Mouse (Mus musculus) hindbrain, embryonic 14.5 days (tissue): ENCODE measurements around the gene Dhrs7. TPM values are rescaled to one million over a fixed set of nuclear protein-coding genes. Genes with fewer than 3 reads are reported as not detected.

ENCODE experiments used
- ATAC-seq: fragments of 200-750 bp; cut with Nextera tagmentation; 2 replicates; pipeline ENCODE4 v1.8.0; 2017; ENCODE audit warnings: moderate number of reproducible peaks, mild to moderate bottlenecking, moderate TSS enrichment, moderate library complexity; ENCODE audit not compliant: low FRiP score
- DNase-seq: peaks from one replicate; pipeline ENCODE4 v3.0.0-alpha.2; 2015; ENCODE audit warnings: low spot score
- H3K27ac ChIP-seq: fragments of 300-500 bp; sonication (generic); 2 replicates; pipeline ENCODE4 v1.5.1; 2014; ENCODE audit warnings: mild to moderate bottlenecking, moderate library complexity
- H3K27me3 ChIP-seq: fragments of 300-500 bp; sonication (generic); 2 replicates; pipeline ENCODE4 v1.6.1; 2014; ENCODE audit warnings: mild to moderate bottlenecking, low read length, mixed read lengths; ENCODE audit not compliant: control insufficient read depth, insufficient read depth
- H3K36me3 ChIP-seq: fragments of 300-500 bp; sonication (generic); replicated peaks from 2 replicates; pipeline ENCODE4 v1.6.1; 2014; ENCODE audit not compliant: control insufficient read depth, insufficient read depth
- H3K4me1 ChIP-seq: fragments of 300-500 bp; sonication (generic); replicated peaks from 2 replicates; pipeline ENCODE4 v1.6.1; 2014; ENCODE audit warnings: antibody characterized with exemption, low read length, mixed read lengths; ENCODE audit not compliant: control insufficient read depth, insufficient read depth
- H3K4me2 ChIP-seq: fragments of 300-500 bp; sonication (generic); replicated peaks from 2 replicates; pipeline ENCODE4 v1.6.1; 2014; ENCODE audit warnings: mild to moderate bottlenecking, moderate library complexity
- H3K4me3 ChIP-seq: fragments of 300-500 bp; sonication (generic); replicated peaks from 2 replicates; pipeline ENCODE4 v1.5.1; 2014; ENCODE audit warnings: mild to moderate bottlenecking, low read length
- H3K9ac ChIP-seq: fragments of 300-500 bp; sonication (generic); 2 replicates; pipeline ENCODE4 v1.6.1; 2014
- H3K9me3 ChIP-seq: fragments of 300-500 bp; sonication (generic); 2 replicates; pipeline ENCODE4 v1.6.1; 2016; ENCODE audit warnings: low read length; ENCODE audit not compliant: control insufficient read depth
- WGBS: fragments of 180-500 bp; shearing (Covaris S2); extraction: QIAGEN DNeasy Blood & Tissue Kit; methylation state at CpG from one replicate; pipeline ENCODE4 v1.1.7; 2014; 5-methylcytosine and 5-hydroxymethylcytosine counted together
- polyA plus RNA-seq: library from polyadenylated mRNA; unstranded; fragments of >200 nt; fragmentation: Nextera tagmentation; extraction: Ambion mirVana; gene quantifications from 2 replicates; pipeline ENCODE4 v1.2.1, GENCODE M21; 2014

Dhrs7 gene
- polyA plus RNA-seq, 1 experiment from 2014 or later: 15.8 TPM

- no peak overlapping the region for H3K27ac ChIP-seq
- ATAC-seq (no peak), DNase-seq (no peak)
- H3K9ac ChIP-seq: no peak overlapping the region
- no peaks in the 10 kb centered on the region for H3K27me3 ChIP-seq
- peaks cover 6% of the 10 kb centered on the region for H3K4me1 ChIP-seq
- WGBS: 56% methylated on average over 10 of the region's 10 CpGs
- H3K9me3 ChIP-seq: no peaks in the 10 kb centered on the region
- H3K36me3 ChIP-seq: no peaks in the 10 kb centered on the region
- H3K4me3 ChIP-seq: no peak overlapping the region
- no peak overlapping the region for H3K4me2 ChIP-seq
These were observed 3.3 kb upstream of the Dhrs7 start for GRCm38 (mm10) chr12:72667868-72668469.

- Histone ChIP-seq H3K4me2 (no peak overlapping the region), H3K9ac (no peak overlapping the region), H3K4me3 (no peak overlapping the region), H3K9me3 (no peaks in the 10 kb centered on the region), H3K27me3 (no peaks in the 10 kb centered on the region), H3K36me3 (no peaks in the 10 kb centered on the region), H3K4me1 (peaks cover 6% of the 10 kb centered on the region), H3K27ac (no peak overlapping the region)
- 82% methylated on average over 5 of the region's 5 CpGs for WGBS
- ATAC-seq (no peak), DNase-seq (no peak)
These were observed 1.3 kb upstream of the Dhrs7 start for GRCm38 (mm10) chr12:72666015-72666414.

GRCm38 (mm10) chr12:72664020-72664734, 532 bp downstream of the Dhrs7 start:
- Histone ChIP-seq H3K4me1 (peaks cover 6% of the 10 kb centered on the region), H3K4me2 (peak overlapping the region; percentile 74), H3K9ac (peak overlapping the region; percentile 60), H3K4me3 (peak overlapping the region; percentile 52), H3K9me3 (no peaks in the 10 kb centered on the region), H3K27me3 (no peaks in the 10 kb centered on the region), H3K36me3 (no peaks in the 10 kb centered on the region), H3K27ac (0 out of 2 replicates have a peak overlapping the region, but pooled peaks have one; percentile 28)
- ATAC-seq (peak; percentile 72; the same call in 1 of the 2 replicates), DNase-seq (peak; percentile 41)
- 6% methylated on average over 28 of the region's 28 CpGs for WGBS

GRCm38 (mm10) chr12:72655775-72656174, 8.9 kb downstream of the Dhrs7 start:
- Histone ChIP-seq H3K36me3 (no peaks in the 10 kb centered on the region), H3K27me3 (no peaks in the 10 kb centered on the region), H3K9me3 (no peaks in the 10 kb centered on the region), H3K9ac (no peak overlapping the region), H3K4me1 (no peaks in the 10 kb centered on the region), H3K4me2 (no peak overlapping the region), H3K4me3 (no peak overlapping the region), H3K27ac (no peak overlapping the region)
- no peak for ATAC-seq
- 94% methylated on average over 16 of the region's 16 CpGs for WGBS
- DNase-seq: no peak

- no peaks in the 10 kb centered on the region for H3K4me1 ChIP-seq
- no peak overlapping the region for H3K4me3 ChIP-seq
- DNase-seq (peak; percentile 82), ATAC-seq (no peak; the same call in 1 of the 2 replicates)
- WGBS: 8% methylated on average over 4 of the region's 4 CpGs
- no peaks in the 10 kb centered on the region for H3K27me3 ChIP-seq
- no peak overlapping the region for H3K27ac ChIP-seq
- H3K9me3 ChIP-seq: no peaks in the 10 kb centered on the region
- no peaks in the 10 kb centered on the region for H3K36me3 ChIP-seq
- no peak overlapping the region for H3K9ac ChIP-seq
- H3K4me2 ChIP-seq: no peak overlapping the region
These were observed 10.0 kb downstream of the Dhrs7 start for GRCm38 (mm10) chr12:72654698-72655097.

- Histone ChIP-seq H3K4me2 (no peak within 1 kb of the TSS), H3K36me3 (no peaks in the 10 kb centered on the region), H3K4me3 (no peak within 1 kb of the TSS), H3K4me1 (no peaks in the 10 kb centered on the region), H3K27me3 (no peaks in the 10 kb centered on the region), H3K9me3 (0 out of 2 replicates have a peak, but pooled peaks cover 1% of the 10 kb centered on the region), H3K27ac (no peak within 1 kb of the TSS), H3K9ac (no peak within 1 kb of the TSS)
- ATAC-seq (no peak), DNase-seq (no peak)
- 84% methylated on average over 11 of the region's 11 CpGs for WGBS
These were observed 14.9 kb downstream of the Dhrs7 start, which contains the start of gene Gm4756 for GRCm38 (mm10) chr12:72649611-72650330. Gm4756 (minus strand) TSS chr12:72649661.

GRCm38 (mm10) chr12:72648921-72649320, 15.8 kb downstream of the Dhrs7 start:
- no peak overlapping the region for H3K4me3 ChIP-seq
- ATAC-seq (no peak), DNase-seq (no peak)
- no peak overlapping the region for H3K4me2 ChIP-seq
- H3K9me3 ChIP-seq: 0 out of 2 replicates have a peak, but pooled peaks cover 3% of the 10 kb centered on the region
- no peak overlapping the region for H3K27ac ChIP-seq
- H3K27me3 ChIP-seq: no peaks in the 10 kb centered on the region
- no peak overlapping the region for H3K9ac ChIP-seq
- H3K4me1 ChIP-seq: no peaks in the 10 kb centered on the region
- no peaks in the 10 kb centered on the region for H3K36me3 ChIP-seq
- WGBS: 94% methylated on average over 14 of the region's 14 CpGs

GRCm38 (mm10) chr12:72638025-72638424, 26.7 kb downstream of the Dhrs7 start:
- H3K4me1 ChIP-seq: no peaks in the 10 kb centered on the region
- 89% methylated on average over 3 of the region's 3 CpGs for WGBS
- H3K9me3 ChIP-seq: peaks cover 13% of the 10 kb centered on the region; the same call in 1 of the 2 replicates
- no peak overlapping the region for H3K4me2 ChIP-seq
- ATAC-seq: no peak
- no peak overlapping the region for H3K27ac ChIP-seq
- H3K9ac ChIP-seq: no peak overlapping the region
- H3K27me3 ChIP-seq: no peaks in the 10 kb centered on the region
- H3K36me3 ChIP-seq: no peaks in the 10 kb centered on the region
- no peak for DNase-seq
- H3K4me3 ChIP-seq: no peak overlapping the region

GRCm38 (mm10) chr12:72628751-72629150, 36.0 kb downstream of the Dhrs7 start:
- no peak overlapping the region for H3K9ac ChIP-seq
- H3K9me3 ChIP-seq: no peaks in the 10 kb centered on the region
- ATAC-seq: no peak
- H3K4me1 ChIP-seq: no peaks in the 10 kb centered on the region
- no peak overlapping the region for H3K27ac ChIP-seq
- no peak for DNase-seq
- 96% methylated on average over 7 of the region's 7 CpGs for whole genome bisulfite sequencing
- no peaks in the 10 kb centered on the region for H3K27me3 ChIP-seq
- no peaks in the 10 kb centered on the region for H3K36me3 ChIP-seq
- H3K4me2 ChIP-seq: no peak overlapping the region
- no peak overlapping the region for H3K4me3 ChIP-seq
